Mouse (Mus musculus) c-Kit-positive CD71-positive TER-119-negative erythroid progenitor cells, embryonic 14.5 days (primary cell): Measurements from ENCODE around the gene Nsmce4a.
"Not testable (repeated sequence)": the region's sequence is repeated elsewhere in the genome, so short reads cannot be mapped to it uniquely, and the experiment has no call there.

Experiments
- DNase-seq: peaks from one replicate; pipeline ENCODE4 v3.0.0-alpha.2; 2013; ENCODE audit warnings: low read depth

Gene Nsmce4a

DNA sequence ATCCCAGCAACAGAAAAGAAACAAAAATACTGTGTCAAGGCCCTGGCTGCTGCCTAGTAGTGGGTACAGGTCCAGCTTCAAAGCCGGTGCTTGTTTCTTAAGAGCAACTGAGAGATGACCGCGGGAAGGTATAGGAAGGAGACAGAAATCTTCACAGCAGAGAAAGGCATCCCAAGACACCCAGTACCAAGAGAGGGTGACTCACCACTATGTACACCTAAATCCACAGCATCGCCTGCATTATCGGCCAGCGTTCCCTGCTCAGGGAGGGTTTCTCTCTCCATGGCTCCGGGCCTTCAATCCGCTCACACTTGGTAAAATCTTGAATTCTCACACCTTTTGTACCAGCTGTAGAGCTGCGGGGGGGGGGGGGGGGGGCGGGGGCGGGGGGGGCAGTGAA lies at the start of gene Nsmce4a:
Gene Nsmce4a, minus strand, starts transcription at position 298 of the 400 bp plus-strand sequence.
- no peak for DNase-seq

DNA sequence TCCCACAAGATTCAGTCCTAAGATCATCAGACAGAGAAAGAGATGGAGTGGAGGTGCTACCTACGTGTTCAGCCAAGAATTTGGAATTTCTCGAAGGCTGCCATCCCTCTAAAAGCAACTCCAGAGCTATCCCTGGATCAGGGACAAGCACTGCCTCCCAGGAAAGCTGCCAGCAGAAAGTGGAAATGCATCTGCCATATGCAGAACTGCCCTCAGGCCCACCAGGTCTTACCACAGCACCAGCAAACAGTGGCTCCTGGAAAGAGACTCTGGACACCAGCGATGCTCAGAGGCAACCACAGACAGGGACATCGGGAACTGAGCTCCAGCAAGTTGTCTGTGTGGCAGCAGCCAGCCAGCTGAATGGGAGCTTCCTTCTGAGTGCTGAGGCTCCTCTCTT lies 49.4 kb upstream of the Nsmce4a start:
- no peak for DNase-seq

DNA sequence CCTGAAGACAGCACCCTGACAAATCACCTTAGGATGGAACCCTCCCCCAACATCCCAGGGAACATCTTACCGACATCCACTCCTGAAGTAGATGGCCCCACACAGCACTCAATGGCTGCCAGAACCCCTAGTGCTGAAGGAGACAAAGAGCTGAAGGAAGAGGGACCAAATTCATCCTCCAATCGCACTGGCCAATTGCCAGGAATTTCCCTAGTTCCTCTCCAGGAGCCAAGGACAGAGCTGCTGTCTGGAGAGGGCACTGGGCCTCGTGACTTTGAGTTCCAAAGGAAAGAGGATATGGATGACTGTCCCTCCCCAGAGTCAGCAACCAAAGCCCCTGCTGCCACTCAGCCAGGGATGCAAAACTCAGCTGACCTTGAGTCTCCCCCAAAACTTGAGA lies 49.0 kb upstream of the Nsmce4a start:
- DNase-seq, result no peak

DNA sequence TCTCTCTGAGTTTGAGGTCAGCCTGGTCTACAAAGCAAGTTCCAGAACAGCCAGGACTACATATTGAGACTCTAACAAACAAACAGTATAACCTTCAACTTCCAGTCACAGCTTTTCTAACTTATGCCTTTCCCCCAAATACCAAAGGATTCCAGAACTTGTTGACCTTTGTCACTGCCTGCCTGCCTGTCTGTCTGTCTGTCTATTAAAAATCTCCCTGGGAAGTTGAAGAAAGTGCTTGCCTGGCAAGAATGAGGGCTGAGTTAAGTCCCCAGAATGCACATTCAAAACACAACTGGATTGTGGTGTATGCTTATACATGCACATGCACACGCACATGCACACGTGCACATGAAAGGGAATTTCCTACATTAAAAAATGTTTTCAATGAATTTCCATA lies 48.1 kb upstream of the Nsmce4a start:
- no peak for DNase-seq

DNA sequence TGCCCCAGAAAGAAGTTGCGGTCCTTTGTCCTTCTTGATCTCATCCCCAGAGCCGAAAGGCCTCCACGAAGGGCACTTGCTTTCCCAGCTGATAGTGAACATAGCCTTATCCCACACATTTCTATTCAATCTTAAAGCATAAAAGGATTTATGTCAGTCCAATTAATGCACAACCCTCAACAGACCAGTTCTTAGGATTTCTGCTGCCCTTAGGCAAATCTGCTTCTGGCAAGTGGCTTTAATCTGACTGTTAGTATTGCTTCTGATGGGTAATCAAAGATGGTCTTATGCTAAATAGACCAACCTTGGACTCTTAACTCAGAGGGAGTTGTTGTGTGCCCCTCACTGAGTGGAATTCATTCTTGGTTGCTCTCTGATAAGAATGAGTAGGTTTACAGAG lies 44.7 kb upstream of the Nsmce4a start:
- no peak for DNase-seq

DNA sequence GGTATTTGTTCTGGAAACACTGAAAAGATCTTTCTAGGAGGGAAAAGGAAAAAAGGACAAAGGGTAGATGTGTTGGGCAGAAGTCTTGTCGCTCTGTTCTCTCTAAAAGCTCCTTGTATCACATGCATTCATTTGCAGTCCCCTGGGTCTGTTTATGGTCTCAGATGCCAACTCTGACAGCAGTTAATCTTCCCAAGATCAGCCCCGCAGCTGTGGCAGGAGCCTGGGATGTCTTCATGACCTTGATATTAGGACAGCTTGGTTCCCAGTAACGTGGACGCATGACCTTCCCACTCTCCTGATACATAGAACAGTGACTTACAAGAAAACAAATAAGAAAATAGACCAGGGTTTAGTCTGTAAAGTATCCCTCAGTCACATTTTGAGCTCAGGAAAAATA lies 41.1 kb upstream of the Nsmce4a start:
- no peak for DNase-seq

DNA sequence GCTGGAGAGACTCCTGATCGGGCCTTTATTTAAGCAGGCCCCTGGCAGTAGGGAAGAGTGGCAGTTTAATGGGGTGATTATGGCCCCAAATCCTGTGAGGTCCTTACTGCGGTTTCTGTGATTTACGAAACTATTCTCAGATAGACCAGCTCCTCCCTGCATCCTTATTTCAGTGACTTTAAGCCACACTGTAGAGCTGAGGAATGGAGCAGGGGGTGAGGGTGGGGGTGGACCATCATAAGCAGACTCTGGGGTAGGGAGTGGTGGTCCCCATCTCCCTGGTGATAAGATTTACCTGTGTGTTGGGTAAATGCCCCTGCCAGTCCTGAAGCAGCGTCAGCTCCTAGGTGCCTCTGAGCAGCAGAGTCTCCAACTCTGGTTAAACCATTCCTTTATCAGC lies 34.0 kb upstream of the Nsmce4a start:
- no peak for DNase-seq

DNA sequence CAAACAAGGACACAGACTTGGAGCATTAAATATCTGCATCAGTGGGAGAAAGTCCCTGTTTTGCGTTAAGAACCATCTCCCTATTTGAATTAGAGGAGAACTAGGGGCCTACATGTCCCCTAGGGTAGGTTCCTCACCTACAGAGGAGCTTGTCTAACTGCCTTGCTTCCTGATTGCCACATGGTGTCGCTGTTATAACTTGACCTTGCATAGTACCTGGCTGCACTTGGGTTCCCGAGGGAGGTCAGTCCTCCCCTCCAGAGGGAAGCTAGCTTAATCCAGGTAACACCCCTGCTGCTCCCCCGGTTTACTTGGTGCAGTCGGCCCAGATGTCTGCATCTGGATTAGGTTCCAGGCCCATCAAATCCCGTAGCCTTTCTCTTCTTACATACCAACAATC lies 32.2 kb upstream of the Nsmce4a start:
- DNase-seq, result no peak

DNA sequence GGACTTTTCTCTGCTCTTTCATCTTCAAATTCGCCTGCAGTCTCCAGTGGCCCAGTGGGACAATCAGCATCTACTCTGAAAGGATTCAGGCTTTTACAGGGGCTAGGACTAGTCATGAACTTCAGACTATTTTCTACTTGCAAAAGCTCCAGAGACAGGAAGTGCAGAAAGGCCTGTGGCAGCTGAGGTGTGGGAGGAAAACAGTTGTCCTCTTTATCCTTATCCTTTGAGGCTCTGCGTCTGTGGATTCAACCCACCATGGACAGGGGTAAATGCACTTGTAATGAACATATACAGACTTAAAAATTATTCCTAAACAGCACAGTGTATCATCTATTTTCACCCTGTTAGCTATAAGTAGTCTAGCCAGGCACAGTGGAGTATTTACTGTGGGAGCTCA lies 31.5 kb upstream of the Nsmce4a start:
- DNase-seq, result no peak

DNA sequence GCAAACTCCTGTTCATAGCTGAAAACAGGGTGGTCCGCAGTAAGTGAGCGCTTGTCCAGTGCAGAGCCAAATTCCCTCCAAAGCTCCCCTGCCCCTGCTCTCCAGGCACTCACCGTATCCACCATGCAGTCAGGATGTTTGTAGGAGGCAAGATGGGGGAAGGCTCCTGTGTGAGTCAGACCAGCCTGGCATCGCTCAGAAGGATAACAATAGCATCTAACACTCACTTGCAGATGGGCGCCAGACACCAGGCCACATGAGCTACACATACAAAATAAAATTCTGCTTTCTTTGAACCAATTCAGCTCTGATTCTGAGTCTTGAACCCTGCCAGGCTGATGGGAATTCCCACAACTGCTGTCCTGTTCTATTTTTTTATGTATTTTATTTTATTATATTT lies 30.6 kb upstream of the Nsmce4a start:
- no peak for DNase-seq

DNA sequence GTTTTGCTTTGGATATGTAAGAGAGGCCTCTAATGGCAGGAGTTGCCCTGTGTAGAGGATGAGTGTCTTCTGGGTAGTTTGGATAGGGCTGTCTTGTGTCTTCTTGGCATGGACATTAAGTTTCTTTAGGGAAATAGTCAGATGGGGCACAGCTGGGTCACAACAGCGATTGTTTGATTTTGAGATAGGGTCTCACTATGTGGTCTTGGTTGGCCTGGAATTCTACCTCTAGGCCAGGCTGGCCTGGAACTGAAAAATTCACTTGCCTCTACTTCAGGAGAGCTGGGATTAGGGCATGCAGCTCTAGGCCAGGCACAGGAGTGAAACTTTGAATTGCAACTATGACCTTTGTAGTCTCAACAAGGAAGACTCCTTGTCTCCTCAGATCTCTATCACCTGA lies 29.9 kb upstream of the Nsmce4a start:
- no peak for DNase-seq

DNA sequence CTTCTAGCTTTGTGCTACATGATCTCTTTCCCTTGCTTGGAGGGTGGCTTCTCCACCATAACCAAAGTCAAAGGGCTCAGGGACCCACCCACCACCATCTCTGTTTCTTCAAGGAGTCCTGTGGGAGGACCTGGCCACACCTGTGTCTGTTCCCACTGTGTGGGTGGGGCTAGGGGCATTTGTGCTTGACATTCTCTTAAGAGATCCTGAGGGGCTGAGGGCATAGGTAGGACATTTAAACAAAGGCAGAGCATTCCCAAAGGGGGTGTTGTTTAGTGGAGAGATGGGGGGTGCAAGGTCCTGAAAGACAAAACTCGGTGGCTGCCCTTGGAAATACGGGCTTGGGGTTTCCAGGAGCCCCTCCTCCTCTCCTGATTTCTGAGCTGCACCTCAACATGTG lies 27.6 kb upstream of the Nsmce4a start:
- no peak for DNase-seq

DNA sequence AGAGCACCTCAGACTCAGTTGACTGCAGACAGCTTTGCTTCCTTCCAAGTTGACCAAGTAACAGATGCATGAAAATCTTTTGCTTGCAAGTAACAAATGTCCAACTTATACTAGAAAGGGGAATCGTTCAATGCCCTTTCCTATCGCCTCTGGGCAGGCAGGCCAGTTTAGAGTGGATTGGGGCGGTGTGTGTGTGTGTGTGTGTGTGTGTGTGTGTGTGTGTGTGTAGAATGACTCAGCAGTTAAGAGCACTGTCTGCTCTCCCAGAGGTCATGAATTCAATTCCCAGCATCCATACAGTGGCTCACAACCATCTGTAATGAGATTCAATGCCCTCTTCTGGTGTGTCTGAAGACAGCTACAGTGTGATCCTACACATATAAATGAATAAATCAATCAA lies 27.2 kb upstream of the Nsmce4a start:
- DNase-seq, result no peak

DNA sequence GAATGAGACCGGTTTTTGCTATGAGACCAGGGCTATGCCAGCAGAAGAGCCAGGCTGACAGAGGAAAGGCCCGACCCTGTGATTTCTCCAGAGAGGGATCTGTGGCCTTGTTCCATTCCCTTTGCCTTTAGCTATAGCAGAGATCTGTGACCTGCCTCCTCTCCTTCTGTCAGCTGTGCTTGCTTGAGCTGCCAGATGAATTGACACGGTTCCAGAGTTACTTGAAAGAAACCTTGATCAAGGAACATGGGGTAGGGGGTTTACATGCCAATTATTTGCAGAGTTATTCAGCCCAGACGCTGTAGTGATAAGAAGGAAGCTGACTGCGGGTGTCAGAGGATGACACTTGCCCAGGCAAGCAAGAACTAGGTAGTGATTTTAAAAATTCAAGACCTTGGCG lies 24.6 kb upstream of the Nsmce4a start:
- no peak for DNase-seq

DNA sequence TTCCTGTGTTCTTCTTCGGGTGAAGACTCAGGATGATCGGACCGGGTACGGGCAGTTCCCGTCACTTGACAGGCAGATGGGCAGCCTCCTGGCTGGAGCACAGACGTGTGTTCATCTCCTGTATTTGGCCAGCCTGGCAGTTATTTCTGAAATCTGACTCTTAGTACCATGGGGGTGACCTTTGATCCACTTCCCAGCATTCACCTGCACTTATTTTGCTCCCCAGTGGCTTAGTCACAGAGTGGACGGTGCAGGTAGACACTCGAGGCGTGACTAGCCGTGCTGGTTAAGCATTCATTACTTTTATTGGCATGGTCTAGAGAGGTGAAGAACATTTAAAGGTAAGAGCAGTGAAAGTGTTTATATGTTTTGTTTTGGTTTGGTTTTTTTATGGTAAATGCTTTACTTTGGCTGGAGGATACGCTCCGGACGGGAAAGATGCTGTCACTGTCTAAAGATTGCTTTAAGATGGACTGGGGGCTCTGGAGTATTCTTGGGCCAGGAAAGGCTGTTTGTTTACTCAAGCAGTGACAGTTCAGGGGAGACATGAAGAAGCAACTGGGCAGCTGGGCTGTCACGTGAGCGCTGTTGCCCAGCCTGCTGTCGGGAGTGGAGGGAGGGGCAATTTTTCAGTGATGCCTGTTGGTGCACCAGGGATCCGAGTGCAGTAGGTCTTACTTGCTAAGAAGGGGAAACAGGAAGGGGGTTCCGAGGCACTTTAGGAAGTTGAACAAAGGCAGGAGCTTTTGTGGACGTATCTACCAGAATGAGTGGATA lies 23.3 kb upstream of the Nsmce4a start:
- DNase-seq, result not testable (repeated sequence)

DNA sequence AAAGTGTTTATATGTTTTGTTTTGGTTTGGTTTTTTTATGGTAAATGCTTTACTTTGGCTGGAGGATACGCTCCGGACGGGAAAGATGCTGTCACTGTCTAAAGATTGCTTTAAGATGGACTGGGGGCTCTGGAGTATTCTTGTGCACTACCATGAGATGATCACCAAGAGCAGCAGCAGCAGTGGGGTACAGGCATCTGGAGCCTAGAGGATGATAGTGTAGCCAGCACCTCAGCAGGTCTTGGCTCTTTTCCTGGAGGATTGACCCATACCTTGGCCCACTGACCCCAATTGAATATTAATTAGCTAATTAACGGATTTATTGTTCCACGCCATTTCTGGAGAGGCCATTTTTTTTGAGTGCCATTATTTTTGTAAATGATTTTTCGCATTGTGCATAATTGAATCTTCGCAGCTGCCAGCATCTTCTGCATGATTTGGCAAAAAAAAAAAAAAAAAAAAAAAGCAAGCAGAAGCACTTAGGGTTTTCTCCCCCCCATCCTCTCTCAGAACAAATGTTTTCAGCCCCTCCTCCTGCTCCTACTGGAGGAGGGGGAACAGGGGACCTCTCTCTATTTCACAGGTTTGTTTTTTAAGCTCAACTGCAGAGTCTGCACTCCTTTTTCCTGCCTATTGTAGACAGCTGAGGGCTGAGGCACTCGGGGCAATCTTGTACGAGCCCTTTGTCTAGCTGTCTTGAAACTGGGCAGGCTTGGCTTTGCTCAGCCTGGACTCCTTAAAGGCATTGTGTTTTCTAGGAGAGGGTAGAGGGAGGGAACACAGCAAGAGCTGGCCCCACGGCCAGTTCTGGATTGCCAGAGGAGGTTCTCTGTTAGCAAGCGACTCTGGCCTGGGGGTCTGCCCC lies 20.7 kb upstream of the Nsmce4a start:
- DNase-seq, result not testable (repeated sequence)

DNA sequence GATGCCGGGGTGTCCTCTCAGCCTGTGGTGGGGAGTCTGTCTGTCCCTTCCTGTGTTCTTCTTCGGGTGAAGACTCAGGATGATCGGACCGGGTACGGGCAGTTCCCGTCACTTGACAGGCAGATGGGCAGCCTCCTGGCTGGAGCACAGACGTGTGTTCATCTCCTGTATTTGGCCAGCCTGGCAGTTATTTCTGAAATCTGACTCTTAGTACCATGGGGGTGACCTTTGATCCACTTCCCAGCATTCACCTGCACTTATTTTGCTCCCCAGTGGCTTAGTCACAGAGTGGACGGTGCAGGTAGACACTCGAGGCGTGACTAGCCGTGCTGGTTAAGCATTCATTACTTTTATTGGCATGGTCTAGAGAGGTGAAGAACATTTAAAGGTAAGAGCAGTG lies 20.1 kb upstream of the Nsmce4a start:
- not testable (repeated sequence) for DNase-seq

DNA sequence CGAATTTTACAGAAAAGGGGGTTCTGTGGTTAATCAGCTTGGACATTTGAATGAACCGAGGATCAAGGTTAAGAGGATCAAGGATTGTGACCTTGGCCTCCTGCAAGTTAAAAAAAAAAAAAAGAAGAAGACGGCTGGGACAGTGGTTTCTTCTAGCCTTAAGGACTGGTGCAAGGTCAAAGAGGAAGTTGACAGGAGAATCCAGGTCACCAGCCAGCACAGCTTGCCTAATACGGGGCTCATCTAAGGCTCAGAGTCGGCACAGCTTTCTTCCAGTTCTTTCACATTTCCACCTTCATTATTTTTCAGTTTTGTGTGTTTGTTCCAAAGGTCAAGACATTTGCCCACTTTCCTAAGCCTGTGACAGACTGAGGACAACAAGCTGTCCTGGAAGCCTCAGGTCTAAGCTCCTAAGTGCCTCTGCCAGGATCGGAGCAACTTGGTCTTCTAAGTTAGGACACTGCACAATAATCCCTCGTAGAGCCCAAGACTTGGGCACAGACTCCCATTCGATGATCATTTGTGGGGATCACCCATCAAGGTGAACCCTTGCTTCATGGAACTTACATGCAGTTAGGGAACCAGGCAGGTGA lies 18.0 kb upstream of the Nsmce4a start:
- no peak for DNase-seq

DNA sequence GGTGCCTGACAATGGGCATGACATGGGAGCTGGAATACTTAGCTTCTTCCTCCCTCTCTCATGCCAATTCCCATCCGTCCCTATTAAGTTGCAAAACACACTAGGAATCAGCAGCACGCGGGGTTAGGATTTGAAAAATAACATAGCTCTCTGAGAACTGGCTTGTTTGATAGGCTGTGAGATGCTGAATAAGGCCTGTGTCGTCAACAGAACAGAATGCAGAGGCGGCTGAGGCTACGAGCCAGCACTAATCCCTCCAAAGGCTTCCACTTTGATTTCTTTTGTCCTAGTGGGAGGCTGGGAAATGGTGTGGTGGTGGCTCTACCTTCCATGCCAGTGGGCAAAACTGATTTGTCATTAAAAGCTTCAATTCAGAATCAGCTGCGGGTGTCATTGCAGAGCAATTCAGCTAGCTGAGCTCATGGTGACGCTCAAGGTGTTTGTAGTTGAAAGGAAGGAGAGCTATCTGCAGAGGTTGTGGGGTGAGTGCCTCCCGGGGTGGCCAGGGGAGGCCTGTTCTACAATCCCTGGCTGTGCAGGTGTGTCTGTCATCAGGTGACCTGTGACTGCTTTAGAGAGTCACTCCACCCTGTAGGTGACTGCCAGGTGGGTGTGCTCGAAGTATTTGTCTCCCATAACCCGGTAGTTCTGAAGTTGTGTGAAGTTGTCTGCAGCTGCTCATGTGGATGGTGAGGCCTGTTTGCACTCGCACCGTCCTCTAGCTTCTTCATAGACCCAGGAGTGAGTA lies 17.3 kb upstream of the Nsmce4a start:
- DNase-seq, result no peak

DNA sequence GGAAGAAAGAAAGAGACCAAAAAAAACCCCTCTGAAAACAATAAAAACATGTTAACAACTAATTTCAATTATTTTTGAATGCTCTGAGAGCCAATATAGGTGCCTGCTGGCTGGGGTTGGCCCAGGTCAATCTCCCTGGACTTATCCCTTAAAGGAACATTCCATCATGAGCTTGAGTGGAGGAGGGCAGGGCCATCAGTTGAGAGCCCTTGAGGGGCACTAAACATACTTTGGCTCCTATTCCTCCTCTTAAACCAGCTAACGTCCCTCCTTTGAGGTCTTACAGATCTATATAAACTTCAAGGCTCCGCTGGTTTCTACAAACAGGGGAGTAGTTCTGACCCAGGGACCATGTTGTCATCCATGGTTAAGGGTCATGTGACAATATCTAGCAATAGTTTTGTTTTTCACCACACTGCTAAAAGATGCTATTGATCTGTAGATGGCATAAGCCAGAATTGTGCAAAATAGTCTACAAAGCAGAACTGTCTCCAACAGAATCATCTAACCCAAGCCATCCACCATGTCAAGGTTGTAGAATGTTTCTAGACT lies 13.7 kb upstream of the Nsmce4a start:
- no peak for DNase-seq

DNA sequence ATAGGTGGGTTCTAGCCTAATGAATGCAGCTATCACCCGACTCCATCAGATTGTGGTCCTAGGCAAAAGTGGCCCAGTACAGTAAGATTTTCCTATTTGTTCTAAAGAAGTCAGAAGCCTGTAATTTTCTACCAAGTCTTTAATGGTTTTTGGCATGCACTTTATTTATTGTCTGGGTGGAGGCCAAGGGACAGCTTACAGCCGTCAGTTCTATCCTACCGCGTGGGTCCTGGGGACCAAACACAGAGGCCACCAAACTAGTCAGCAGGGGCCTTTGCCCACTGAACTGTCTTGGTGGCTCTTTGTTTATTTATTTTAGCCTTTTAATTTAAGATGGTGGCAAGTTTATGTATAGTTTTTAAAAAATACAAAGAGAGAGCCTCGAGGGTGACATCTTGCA lies 5.7 kb upstream of the Nsmce4a start:
- no peak for DNase-seq

DNA sequence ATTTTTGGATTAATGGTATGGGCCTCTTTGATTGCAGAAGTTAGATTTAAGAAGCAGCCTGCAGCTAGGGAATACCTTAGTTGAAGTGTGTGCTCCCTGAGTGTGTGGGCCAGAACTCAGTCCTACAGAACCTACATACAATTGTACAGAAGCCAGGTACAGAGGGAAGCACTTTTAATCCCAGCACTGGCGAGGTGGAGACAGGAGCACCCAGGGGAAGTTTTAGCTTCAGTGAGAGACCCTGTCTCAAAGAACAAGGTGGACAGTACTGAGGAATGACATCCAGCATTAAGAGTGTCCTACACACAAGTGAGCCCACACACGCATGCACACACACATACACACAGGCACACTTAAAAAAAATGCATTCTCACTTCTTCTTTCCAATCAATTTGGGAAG lies 5.1 kb upstream of the Nsmce4a start:
- no peak for DNase-seq
